Mouse (Mus musculus) hindbrain, embryonic 11.5 days (tissue): Measurements from ENCODE around the gene Tex35. TPM values are rescaled to one million over a fixed set of nuclear protein-coding genes. Genes with fewer than 3 reads are reported as not detected.

Experiments
- ATAC-seq: fragments of 200-750 bp; cut with Nextera tagmentation; 2 replicates; pipeline ENCODE4 v1.8.0; 2017; ENCODE audit warnings: mild to moderate bottlenecking, moderate TSS enrichment, moderate library complexity; ENCODE audit not compliant: low FRiP score
- DNase-seq: peaks from one replicate; pipeline ENCODE4 v3.0.0-alpha.2; 2015; ENCODE audit warnings: low spot score
- H3K27ac ChIP-seq: fragments of 300-500 bp; sonication (generic); 2 replicates; pipeline ENCODE4 v1.5.1; 2014; ENCODE audit warnings: mild to moderate bottlenecking, low read depth, low read length
- H3K27me3 ChIP-seq: fragments of 300-500 bp; sonication (generic); 2 replicates; pipeline ENCODE4 v1.6.1; 2014; ENCODE audit warnings: mild to moderate bottlenecking, low read length, moderate library complexity, mixed read lengths; ENCODE audit not compliant: control insufficient read depth, insufficient read depth
- H3K36me3 ChIP-seq: fragments of 300-500 bp; sonication (generic); 2 replicates; pipeline ENCODE4 v1.6.1; 2014; ENCODE audit warnings: mild to moderate bottlenecking, low read length, moderate library complexity, mixed read lengths; ENCODE audit not compliant: control insufficient read depth, insufficient read depth
- H3K4me1 ChIP-seq: fragments of 300-500 bp; sonication (generic); replicated peaks from 2 replicates; pipeline ENCODE4 v1.6.1; 2014; ENCODE audit warnings: low read length, mixed read lengths; ENCODE audit not compliant: control insufficient read depth, insufficient read depth
- H3K4me2 ChIP-seq: fragments of 300-500 bp; sonication (generic); replicated peaks from 2 replicates; pipeline ENCODE4 v1.6.1; 2014; ENCODE audit warnings: mild to moderate bottlenecking, low read depth, low read length
- H3K4me3 ChIP-seq: fragments of 300-500 bp; sonication (generic); 2 replicates; pipeline ENCODE4 v1.5.1; 2014; ENCODE audit warnings: low read depth, low read length
- H3K9ac ChIP-seq: fragments of 300-500 bp; sonication (generic); 2 replicates; pipeline ENCODE4 v1.6.1; 2014; ENCODE audit warnings: low read depth, low read length
- H3K9me3 ChIP-seq: fragments of 300-500 bp; sonication (generic); 2 replicates; pipeline ENCODE4 v1.6.1; 2016; ENCODE audit warnings: low read length; ENCODE audit not compliant: control insufficient read depth
- WGBS: fragments of 180-500 bp; shearing (Covaris S2); extraction: QIAGEN DNeasy Blood & Tissue Kit; methylation state at CpG from one replicate; pipeline ENCODE4 v1.1.7; 2014; 5-methylcytosine and 5-hydroxymethylcytosine counted together
- polyA plus RNA-seq: library from polyadenylated mRNA; unstranded; fragments of >200 nt; fragmentation: Nextera tagmentation; extraction: Ambion mirVana; gene quantifications from 2 replicates; pipeline ENCODE4 v1.2.1, GENCODE M21; 2014

Gene Tex35
- polyA plus RNA-seq, result not detected in 2 replicates

DNA sequence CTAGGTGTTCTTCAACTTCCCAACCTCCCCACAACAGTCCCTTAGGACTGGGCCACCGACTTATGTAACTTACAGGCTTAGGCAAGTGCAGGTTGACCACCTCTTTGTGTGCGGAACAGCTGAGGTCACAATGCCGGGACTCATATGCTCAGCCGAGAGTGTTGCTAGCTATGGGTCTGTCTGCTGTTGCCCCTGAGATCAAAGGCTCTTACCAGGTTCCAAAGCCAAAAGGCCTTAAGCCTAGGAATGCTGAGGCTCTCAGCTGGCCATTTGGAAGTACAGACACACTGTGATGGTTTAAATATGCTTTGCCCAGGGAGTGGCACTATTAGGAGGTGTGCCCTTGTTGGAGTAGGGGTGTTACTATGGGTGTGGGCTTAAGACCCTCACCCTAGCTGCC is at the start of gene Tex35:
Gene Tex35 (minus strand): TSS at position 101 of the 400 bp plus-strand sequence.
- H3K27ac ChIP-seq, result no peak within 1 kb of the TSS
- H3K9me3 ChIP-seq, result no peaks in the 10 kb centered on the region
- H3K4me2 ChIP-seq, result no peak within 1 kb of the TSS
- H3K27me3 ChIP-seq, result no peaks in the 10 kb centered on the region
- DNase-seq (no peak), ATAC-seq (no peak)
- H3K36me3 ChIP-seq, result no peaks in the 10 kb centered on the region
- H3K4me1 ChIP-seq, result no peaks in the 10 kb centered on the region
- H3K9ac ChIP-seq, result no peak within 1 kb of the TSS
- H3K4me3 ChIP-seq, result no peak within 1 kb of the TSS
- 82% methylated on average over 4 of the region's 4 CpGs for WGBS

DNA sequence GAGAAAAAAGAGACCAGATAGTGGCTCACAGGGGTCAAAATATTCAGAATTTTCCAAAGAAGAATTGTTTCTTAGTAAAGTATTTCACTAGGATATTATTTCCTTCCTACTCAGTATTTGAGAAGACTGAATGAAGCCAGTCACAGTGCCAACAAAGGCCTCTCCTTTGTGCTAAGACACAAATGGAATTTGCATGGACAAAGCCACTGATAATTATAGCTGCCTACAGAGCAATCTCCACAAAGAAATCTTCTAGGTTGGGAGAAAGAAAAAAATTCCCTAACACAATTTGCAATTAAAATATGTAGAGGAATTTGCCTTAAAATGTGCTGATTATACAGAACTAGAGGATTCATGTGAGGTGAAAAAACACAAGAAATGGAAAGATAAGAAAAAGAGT is 45.3 kb upstream of the Tex35 start:
- Histone ChIP-seq H3K27ac (no peak overlapping the region), H3K27me3 (no peaks in the 10 kb centered on the region), H3K4me2 (no peak overlapping the region), H3K9me3 (no peaks in the 10 kb centered on the region), H3K4me3 (no peak overlapping the region), H3K9ac (no peak overlapping the region), H3K4me1 (no peaks in the 10 kb centered on the region), H3K36me3 (no peaks in the 10 kb centered on the region)
- ATAC-seq, result no peak
- peak; percentile 10 for DNase-seq

DNA sequence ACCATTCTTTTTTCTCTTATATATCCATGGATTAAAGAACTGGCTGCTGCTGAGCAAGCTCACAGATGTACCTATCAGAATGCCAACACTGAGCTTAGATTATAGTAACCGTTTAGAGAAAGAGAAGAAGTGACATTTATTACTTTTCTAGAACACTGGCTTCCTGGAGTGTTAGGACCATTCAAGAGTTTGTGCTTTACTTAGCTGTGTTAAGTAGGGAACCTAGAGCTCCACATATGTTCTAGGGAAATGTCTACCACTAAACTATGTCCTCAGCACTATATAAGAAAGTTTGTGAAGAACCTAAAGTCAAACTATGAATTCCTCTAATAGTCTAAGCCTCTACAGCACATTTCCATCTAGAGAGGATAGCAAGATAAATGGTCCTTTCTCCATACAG is 41.6 kb upstream of the Tex35 start:
- Histone ChIP-seq H3K4me2 (no peak overlapping the region), H3K36me3 (no peaks in the 10 kb centered on the region), H3K27me3 (no peaks in the 10 kb centered on the region), H3K4me1 (no peaks in the 10 kb centered on the region), H3K27ac (no peak overlapping the region), H3K9ac (no peak overlapping the region), H3K4me3 (no peak overlapping the region), H3K9me3 (no peaks in the 10 kb centered on the region)
- WGBS, result 91% methylated on average over 1 of the region's 1 CpGs
- no peak for ATAC-seq
- no peak for DNase-seq

DNA sequence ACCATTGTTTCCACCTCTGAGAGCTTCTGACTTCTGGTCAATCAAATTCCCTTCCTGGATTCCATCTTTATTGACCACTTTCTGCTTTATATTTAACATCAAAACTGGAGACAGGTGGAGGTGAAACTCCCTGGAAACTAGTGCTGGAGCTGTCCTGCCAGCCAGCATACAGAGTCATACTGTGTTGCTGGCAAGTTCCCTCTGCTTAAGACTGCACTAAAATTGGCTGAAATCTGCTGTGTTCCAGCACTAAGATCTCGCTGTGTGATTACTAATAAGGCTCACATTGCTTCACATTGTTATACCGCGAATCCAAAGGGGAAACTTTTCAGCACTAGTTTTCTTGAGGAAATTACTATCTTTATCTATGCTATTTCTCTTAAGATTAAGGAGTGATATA is 36.1 kb upstream of the Tex35 start:
- no peak for ATAC-seq
- H3K9ac ChIP-seq, result no peak overlapping the region
- no peak overlapping the region for H3K4me2 ChIP-seq
- no peak for DNase-seq
- H3K4me3 ChIP-seq, result no peak overlapping the region
- no peaks in the 10 kb centered on the region for H3K36me3 ChIP-seq
- no peaks in the 10 kb centered on the region for H3K27me3 ChIP-seq
- 95% methylated on average over 3 of the region's 3 CpGs for WGBS
- no peaks in the 10 kb centered on the region for H3K9me3 ChIP-seq
- no peaks in the 10 kb centered on the region for H3K4me1 ChIP-seq
- H3K27ac ChIP-seq, result no peak overlapping the region

DNA sequence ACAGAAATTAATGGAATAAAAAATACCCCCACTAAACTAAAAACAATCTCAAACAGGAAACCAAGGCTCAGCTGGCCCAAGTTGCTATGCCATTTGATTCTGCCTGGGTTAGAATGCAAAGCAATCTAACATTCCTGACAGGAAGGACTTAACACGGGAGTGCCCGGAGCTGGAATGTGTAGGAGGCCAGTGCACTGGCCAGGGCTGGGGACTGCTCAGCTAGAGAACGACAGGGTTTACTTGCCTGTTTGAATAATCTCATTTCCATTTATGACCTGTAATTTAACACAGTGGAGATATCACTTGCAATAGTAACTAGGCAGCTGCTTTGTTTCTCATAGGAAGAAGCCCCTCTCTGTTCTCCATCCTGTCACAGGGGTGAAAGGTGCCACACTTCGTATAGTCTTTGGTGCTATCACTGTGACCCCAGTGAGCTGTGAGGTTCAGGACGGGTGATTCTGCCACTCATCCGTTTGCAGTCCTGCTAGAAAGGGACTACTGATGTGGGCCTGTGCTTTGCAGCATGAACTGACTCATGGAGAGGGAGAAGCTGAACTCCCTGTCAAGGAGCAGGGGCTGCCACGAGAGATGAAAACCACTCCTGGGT is 34.9 kb upstream of the Tex35 start:
- H3K27me3 ChIP-seq, result no peaks in the 10 kb centered on the region
- DNase-seq, result no peak
- no peaks in the 10 kb centered on the region for H3K4me1 ChIP-seq
- no peak overlapping the region for H3K4me2 ChIP-seq
- H3K27ac ChIP-seq, result no peak overlapping the region
- no peak overlapping the region for H3K4me3 ChIP-seq
- H3K9ac ChIP-seq, result no peak overlapping the region
- H3K36me3 ChIP-seq, result no peaks in the 10 kb centered on the region
- ATAC-seq, result no peak
- WGBS, result 56% methylated on average over 7 of the region's 7 CpGs
- no peaks in the 10 kb centered on the region for H3K9me3 ChIP-seq

DNA sequence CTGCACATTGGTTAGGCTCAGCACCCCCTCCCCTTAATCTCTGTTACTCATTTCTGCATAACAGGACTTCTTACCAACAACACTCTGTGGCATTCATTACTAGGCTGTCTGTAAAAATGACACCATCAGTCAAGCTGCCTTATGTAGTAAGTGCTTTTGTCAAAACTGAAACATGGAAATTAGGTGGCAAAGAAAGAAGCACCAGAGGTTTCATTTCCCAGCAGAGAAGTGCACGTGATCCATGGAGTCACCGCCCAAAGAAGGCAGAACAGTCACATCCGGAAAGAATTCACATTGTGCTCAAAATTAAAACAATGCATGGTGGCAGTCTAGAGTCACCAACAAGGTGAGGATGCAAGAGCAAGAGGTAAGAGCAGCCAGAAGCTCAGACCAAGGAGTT is 32.5 kb upstream of the Tex35 start:
- Histone ChIP-seq H3K9ac (no peak overlapping the region), H3K4me3 (no peak overlapping the region), H3K27me3 (no peaks in the 10 kb centered on the region), H3K27ac (no peak overlapping the region), H3K4me1 (no peaks in the 10 kb centered on the region), H3K4me2 (no peak overlapping the region), H3K9me3 (no peaks in the 10 kb centered on the region), H3K36me3 (no peaks in the 10 kb centered on the region)
- DNase-seq (no peak), ATAC-seq (no peak)
- 92% methylated on average over 3 of the region's 3 CpGs for WGBS

DNA sequence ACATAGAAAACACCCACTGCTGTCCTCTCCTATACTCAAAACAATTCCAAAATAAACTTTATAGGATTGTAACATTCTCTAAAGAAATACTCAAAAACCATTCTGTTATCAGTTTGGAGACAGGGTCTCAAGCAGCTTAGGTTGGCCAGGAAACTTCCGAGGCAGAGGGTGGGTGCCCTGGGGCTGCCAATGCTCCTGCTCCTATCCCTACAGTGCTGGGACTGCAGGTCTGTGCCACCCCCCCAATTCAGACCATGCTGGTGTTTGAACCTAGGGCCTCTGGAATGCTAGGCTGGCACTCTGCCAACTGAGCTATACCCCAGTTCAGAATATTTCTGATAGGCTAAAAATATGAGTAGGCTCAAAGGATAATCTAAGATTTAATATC is 29.4 kb upstream of the Tex35 start:
- no peak overlapping the region for H3K27ac ChIP-seq
- no peak overlapping the region for H3K4me3 ChIP-seq
- ATAC-seq (no peak), DNase-seq (no peak)
- 81% methylated on average over 1 of the region's 1 CpGs for WGBS
- no peak overlapping the region for H3K4me2 ChIP-seq
- H3K27me3 ChIP-seq, result no peaks in the 10 kb centered on the region
- no peak overlapping the region for H3K9ac ChIP-seq
- H3K9me3 ChIP-seq, result no peaks in the 10 kb centered on the region
- no peaks in the 10 kb centered on the region for H3K36me3 ChIP-seq
- no peaks in the 10 kb centered on the region for H3K4me1 ChIP-seq

DNA sequence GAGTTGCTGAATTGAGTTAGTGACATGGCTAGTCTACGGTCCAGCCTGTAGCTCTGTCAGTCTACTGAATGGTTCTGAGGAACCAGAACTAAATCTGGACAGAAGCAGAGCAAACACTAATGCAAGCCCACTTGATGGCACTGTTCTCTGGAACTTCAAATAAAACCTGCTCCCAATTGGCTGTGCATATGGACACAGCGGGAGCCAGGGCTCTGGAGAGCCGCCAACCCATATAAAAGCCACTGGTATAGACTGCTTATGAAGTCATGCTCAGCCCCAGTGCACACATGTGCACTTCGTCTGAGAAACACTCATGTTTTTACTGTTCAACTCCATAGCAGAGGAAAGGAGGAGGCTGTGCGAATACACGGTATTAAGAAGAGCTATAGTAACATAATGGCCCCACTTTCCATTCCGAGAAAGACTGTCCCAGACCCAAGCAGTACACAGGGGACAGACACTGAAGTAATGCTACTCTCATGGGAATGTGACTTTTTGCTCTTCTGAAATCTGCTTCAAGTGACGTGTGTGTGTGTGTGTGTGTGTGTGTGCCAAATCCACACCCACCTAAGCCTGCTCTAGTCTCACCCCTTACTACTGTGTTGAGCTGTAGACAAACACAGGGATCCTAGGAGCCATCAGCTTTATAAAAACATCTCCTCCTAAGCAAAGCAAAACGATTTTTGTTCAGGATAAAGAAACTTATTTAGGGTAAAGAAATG is 28.8 kb upstream of the Tex35 start:
- Histone ChIP-seq H3K27ac (no peak overlapping the region), H3K36me3 (no peaks in the 10 kb centered on the region), H3K9me3 (no peaks in the 10 kb centered on the region), H3K9ac (no peak overlapping the region), H3K4me2 (no peak overlapping the region), H3K4me3 (no peak overlapping the region), H3K4me1 (no peaks in the 10 kb centered on the region), H3K27me3 (no peaks in the 10 kb centered on the region)
- no peak for DNase-seq
- no peak for ATAC-seq
- WGBS, result 88% methylated on average over 9 of the region's 9 CpGs

DNA sequence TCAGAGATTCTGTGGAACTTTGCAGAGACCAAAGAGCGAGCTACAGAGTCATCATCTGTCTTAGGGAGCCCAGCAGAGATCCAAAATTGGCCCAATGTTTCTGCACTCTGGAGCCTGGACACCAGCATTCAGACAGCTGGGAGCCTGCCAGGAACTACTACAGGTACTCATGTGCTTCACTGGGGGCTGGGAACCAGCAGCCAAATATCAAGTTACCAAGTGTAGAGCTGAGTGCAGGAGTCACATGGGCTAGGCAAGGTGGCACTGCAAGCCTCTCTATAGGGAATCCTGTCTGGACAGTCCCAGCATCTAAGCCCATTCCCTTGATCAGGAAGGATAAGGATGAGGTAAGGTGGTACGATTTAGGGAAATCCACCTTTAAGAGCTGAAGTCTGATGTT is 19.7 kb upstream of the Tex35 start:
- H3K9me3 ChIP-seq, result no peaks in the 10 kb centered on the region
- ATAC-seq (no peak), DNase-seq (no peak)
- H3K4me1 ChIP-seq, result no peaks in the 10 kb centered on the region
- no peak overlapping the region for H3K4me2 ChIP-seq
- H3K27ac ChIP-seq, result no peak overlapping the region
- H3K36me3 ChIP-seq, result no peaks in the 10 kb centered on the region
- no peak overlapping the region for H3K9ac ChIP-seq
- no peaks in the 10 kb centered on the region for H3K27me3 ChIP-seq
- 88% methylated on average over 2 of the region's 2 CpGs for WGBS
- no peak overlapping the region for H3K4me3 ChIP-seq
